Mouse (Mus musculus) kidney, adult 2 months (tissue): ENCODE measurements around the gene Slc15a2.

Experiments used
- CTCF ChIP-seq: fragments of 200-500 bp; conservative IDR thresholded peaks from 2 replicates; pipeline ENCODE4 v1.5.1; 2011; ENCODE audit warnings: low read depth, mild to moderate bottlenecking, control low read depth, low read length, moderate library complexity, mixed read lengths; ENCODE audit not compliant: insufficient read depth, insufficient read length
- POLR2A ChIP-seq: fragments of 200-500 bp; IDR thresholded peaks from one replicate; pipeline ENCODE4 v1.6.1; 2011; ENCODE audit warnings: low read depth, low read length, control low read depth

GRCm38 (mm10) chr16:36739404-36739930 lies 45.3 kb downstream of the Slc15a2 start:
- TF ChIP-seq CTCF (no peak), POLR2A (no peak)
